Mouse (Mus musculus): Measurements from ENCODE around the gene Olfr669.
"Not testable (repeated sequence)": the region's sequence is repeated elsewhere in the genome, so short reads cannot be mapped to it uniquely, and the experiment has no call there.

Olfr669 gene

GRCm38 (mm10) chr7:104933940-104934339, at the start of gene Olfr669:
Gene Olfr669 (plus strand): TSS chr7:104934240.
- no peak for DNase-seq (ENCODE audit: low spot score)

GRCm38 (mm10) chr7:104895852-104896251, 38.2 kb upstream of the Olfr669 start, which contains the start of gene Olfr666:
Gene Olfr666 (minus strand): TSS chr7:104895952.
- no peak for DNase-seq (ENCODE audit: low spot score)

GRCm38 (mm10) chr7:104921382-104921781, 12.7 kb upstream of the Olfr669 start, which contains the start of gene Olfr667:
Gene Olfr667 (minus strand): TSS chr7:104921482.
- no peak for DNase-seq (ENCODE audit: low spot score)

GRCm38 (mm10) chr7:104927957-104928356, 6.1 kb upstream of the Olfr669 start, which contains the start of gene Olfr668:
Gene Olfr668 (minus strand): TSS chr7:104928057.
- DNase-seq (ENCODE audit: low spot score) = no peak

GRCm38 (mm10) chr7:104950234-104950633, 16.2 kb downstream of the Olfr669 start:
- DNase-seq (ENCODE audit: low spot score) = not testable (repeated sequence)

- no peak for DNase-seq (ENCODE audit: low spot score)
These were observed 28.5 kb downstream of the Olfr669 start, which contains the start of gene Olfr670 for GRCm38 (mm10) chr7:104962520-104962919. Gene Olfr670 (minus strand): TSS chr7:104962620.

GRCm38 (mm10) chr7:104972507-104972906, 38.5 kb downstream of the Olfr669 start:
- DNase-seq (ENCODE audit: low spot score) = not testable (repeated sequence)

GRCm38 (mm10) chr7:104979026-104979425, 45.0 kb downstream of the Olfr669 start, which contains the start of gene Olfr671:
Gene Olfr671 (minus strand): TSS chr7:104979126.
- DNase-seq (ENCODE audit: low spot score) = no peak

Data from embryo, embryonic 10.5 days (tissue).